Mouse (Mus musculus): ENCODE data around the gene Fam89b.

Gene Fam89b

DNA sequence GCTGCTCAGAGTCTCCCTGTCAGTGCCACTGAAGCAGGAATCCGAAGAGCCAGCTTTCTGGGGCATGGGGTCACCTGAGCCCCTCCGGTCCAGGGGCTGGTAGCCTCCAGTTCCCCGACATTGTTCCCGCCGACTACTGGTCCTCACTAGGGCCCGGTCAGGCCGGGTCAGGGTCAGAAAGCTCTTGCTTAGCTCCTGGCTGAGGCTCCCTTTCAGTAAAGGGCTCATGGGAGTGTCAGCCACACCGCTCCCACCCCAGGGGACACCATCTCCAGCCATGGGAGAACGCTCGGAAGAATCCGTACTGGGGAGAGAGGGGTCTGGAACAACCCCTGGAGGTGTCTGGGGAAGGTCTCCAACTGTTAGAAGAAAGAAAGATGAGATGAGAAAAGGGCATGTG, 43.6 kb downstream of the Fam89b start:
- DNase-seq (ENCODE audit: low read depth, low spot score), result no peak

DNA sequence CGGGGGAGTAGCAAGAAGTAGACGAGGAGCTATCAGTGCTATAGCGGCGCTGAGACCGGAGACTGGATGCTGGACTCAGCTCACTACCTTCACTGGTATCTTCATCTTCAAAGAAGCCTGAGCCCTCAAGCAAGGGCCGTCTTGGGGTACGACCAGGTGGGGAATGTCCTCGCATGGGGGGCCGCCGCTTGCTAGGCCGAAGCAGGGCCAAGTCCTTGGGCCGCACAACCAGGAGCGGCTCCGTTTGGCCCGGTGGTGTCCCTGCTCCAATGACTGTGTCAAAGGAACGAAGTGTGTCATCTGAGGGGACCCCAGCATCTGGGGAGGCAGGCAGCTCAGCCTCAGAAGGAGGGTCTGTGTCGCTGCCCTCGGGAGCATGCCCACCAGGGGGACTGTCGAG, 44.0 kb downstream of the Fam89b start:
- no peak for DNase-seq (ENCODE audit: low read depth, low spot score)

DNA sequence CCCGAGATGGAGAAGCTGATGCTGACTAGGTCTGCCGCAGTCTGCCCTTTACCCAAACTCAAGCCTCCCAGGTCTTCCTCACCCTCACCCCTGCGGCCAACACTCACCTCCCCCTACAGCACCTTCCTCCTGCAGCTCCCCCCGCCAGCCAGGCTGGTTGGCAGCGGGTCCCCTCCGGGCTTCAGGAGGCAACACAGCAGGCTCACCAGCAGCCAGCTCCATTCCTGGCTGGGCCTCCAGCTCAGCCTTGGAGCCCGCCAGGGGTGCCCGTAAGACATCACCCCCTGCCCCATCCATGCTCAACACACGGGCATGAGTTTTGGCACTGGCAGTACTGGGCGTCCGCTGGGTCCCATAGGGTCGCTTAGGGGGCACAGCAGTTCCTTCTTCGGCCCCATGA, 44.5 kb downstream of the Fam89b start:
- DNase-seq (ENCODE audit: low read depth, low spot score), result no peak

DNA sequence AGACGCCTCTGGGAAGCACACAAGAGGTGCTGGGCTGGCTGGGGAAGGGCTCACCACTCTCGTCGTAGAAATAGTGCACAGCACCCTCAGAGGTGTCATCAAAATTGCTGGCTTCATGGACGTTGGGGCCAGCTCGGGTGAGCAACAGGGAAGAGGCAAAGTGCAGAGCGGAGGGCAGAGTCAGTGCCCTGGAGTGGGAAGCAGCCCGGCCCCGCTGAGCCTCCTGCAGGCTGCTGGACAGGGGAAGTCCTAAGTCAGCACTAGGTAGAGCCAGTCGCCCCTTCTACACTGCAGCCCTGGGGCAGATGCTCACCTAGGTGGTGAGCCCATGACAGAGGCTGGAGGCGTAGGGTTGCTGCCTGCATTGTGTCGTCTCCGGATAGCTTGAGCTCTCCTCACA, 45.2 kb downstream of the Fam89b start:
- no peak for DNase-seq (ENCODE audit: low read depth, low spot score)

DNA sequence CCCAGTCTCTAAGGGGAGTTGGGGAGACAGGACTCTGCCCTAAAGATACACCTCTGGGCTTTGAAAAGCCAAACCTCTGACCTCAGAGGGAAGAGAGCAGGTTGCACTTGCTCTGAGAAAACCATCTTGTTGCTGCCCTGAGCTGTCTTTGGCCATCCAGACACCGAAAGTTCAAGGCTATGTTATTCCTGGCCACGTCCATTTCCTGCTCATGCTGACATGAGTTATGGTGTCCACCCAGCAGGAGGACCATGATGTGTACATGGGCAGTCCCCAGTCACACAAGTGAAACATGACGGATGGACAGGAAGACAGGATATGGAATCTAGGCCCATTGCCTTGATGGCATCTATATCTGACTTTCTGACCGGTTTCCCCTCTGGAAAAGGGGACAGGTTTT, 49.0 kb downstream of the Fam89b start:
- DNase-seq (ENCODE audit: low read depth, low spot score), result no peak
